Mouse (Mus musculus) midbrain, embryonic 13.5 days (tissue): ENCODE results near the gene Gm9844. TPM values are rescaled to one million over a fixed set of nuclear protein-coding genes. Genes with fewer than 3 reads are reported as not detected.

Source experiments
- ATAC-seq: fragments of 200-750 bp; cut with Nextera tagmentation; 2 replicates; pipeline ENCODE4 v1.8.0; 2017; ENCODE audit warnings: mild to moderate bottlenecking, moderate TSS enrichment, moderate library complexity
- H3K27ac ChIP-seq: fragments of 300-500 bp; sonication (generic); 2 replicates; pipeline ENCODE4 v1.5.1; 2015; ENCODE audit warnings: inconsistent platforms, mild to moderate bottlenecking, moderate library complexity
- H3K27me3 ChIP-seq: fragments of 300-500 bp; sonication (generic); 2 replicates; pipeline ENCODE4 v1.6.1; 2015; ENCODE audit warnings: mild to moderate bottlenecking, inconsistent platforms
- H3K36me3 ChIP-seq: fragments of 300-500 bp; sonication (generic); 2 replicates; pipeline ENCODE4 v1.6.1; 2015; ENCODE audit warnings: mild to moderate bottlenecking, inconsistent platforms
- H3K4me1 ChIP-seq: fragments of 300-500 bp; sonication (generic); replicated peaks from 2 replicates; pipeline ENCODE4 v1.6.1; 2015; ENCODE audit warnings: inconsistent platforms
- H3K4me2 ChIP-seq: fragments of 300-500 bp; sonication (generic); replicated peaks from 2 replicates; pipeline ENCODE4 v1.6.1; 2015; ENCODE audit warnings: moderate library complexity, mild to moderate bottlenecking, inconsistent platforms
- H3K4me3 ChIP-seq: fragments of 300-500 bp; sonication (generic); replicated peaks from 2 replicates; pipeline ENCODE4 v1.5.1; 2015; ENCODE audit warnings: mild to moderate bottlenecking, inconsistent platforms
- H3K9ac ChIP-seq: fragments of 300-500 bp; sonication (generic); replicated peaks from 2 replicates; pipeline ENCODE4 v1.6.1; 2015; ENCODE audit warnings: mild to moderate bottlenecking, inconsistent platforms
- H3K9me3 ChIP-seq: fragments of 300-500 bp; sonication (generic); 2 replicates; pipeline ENCODE4 v1.6.1; 2016; ENCODE audit warnings: mild to moderate bottlenecking, inconsistent platforms
- WGBS: fragments of 180-500 bp; shearing (Covaris S2); methylation state at CpG from one replicate; pipeline ENCODE4 v1.1.7; 2015; 5-methylcytosine and 5-hydroxymethylcytosine counted together
- polyA plus RNA-seq: library from polyadenylated mRNA; unstranded; fragments of >200 nt; fragmentation: Nextera tagmentation; extraction: Ambion mirVana; gene quantifications from 2 replicates; pipeline ENCODE4 v1.2.1, GENCODE M21; 2015

Gene Gm9844
- polyA plus RNA-seq, 1 experiment from 2014 or later = 28.4 TPM

DNA sequence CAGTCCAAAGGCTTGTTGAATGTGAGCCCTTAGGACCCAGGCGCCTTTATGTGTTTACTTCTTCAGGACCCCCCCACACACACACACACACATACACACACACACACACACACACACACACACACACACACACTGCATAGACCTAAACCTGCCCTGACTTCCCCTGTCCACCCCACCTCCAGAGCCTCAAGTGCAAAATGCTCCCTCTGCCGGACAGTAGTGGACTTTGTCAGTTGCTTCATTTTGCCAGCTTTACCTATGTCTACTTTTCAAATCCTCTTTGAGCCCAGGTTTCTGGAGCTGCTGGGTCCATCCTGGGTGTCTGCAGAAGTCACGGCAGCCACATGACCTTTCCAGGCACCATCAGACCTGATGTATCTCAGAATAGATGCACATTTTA lies 42.9 kb downstream of the Gm9844 start:
- H3K9ac ChIP-seq = peak overlapping the region; percentile 75
- ATAC-seq = peak; percentile 35
- peaks cover 15% of the 10 kb centered on the region for H3K36me3 ChIP-seq
- no peaks in the 10 kb centered on the region for H3K9me3 ChIP-seq
- peak overlapping the region; percentile 83 for H3K27ac ChIP-seq
- H3K4me1 ChIP-seq = peaks cover 42% of the 10 kb centered on the region
- peak overlapping the region; percentile 82 for H3K4me2 ChIP-seq
- no peaks in the 10 kb centered on the region for H3K27me3 ChIP-seq
- WGBS = 22% methylated on average over 3 of the region's 3 CpGs
- H3K4me3 ChIP-seq = peak overlapping the region; percentile 68

GRCm38 (mm10) chr7:24906551-24906950 lies 44.5 kb downstream of the Gm9844 start:
- peaks cover 22% of the 10 kb centered on the region for H3K36me3 ChIP-seq
- H3K4me3 ChIP-seq = no peak overlapping the region
- no peak for ATAC-seq
- H3K4me2 ChIP-seq = no peak overlapping the region
- no peak overlapping the region for H3K9ac ChIP-seq
- peaks cover 42% of the 10 kb centered on the region for H3K4me1 ChIP-seq
- 47% methylated on average over 6 of the region's 6 CpGs for WGBS
- H3K27me3 ChIP-seq = no peaks in the 10 kb centered on the region
- H3K27ac ChIP-seq = no peak overlapping the region
- no peaks in the 10 kb centered on the region for H3K9me3 ChIP-seq

DNA sequence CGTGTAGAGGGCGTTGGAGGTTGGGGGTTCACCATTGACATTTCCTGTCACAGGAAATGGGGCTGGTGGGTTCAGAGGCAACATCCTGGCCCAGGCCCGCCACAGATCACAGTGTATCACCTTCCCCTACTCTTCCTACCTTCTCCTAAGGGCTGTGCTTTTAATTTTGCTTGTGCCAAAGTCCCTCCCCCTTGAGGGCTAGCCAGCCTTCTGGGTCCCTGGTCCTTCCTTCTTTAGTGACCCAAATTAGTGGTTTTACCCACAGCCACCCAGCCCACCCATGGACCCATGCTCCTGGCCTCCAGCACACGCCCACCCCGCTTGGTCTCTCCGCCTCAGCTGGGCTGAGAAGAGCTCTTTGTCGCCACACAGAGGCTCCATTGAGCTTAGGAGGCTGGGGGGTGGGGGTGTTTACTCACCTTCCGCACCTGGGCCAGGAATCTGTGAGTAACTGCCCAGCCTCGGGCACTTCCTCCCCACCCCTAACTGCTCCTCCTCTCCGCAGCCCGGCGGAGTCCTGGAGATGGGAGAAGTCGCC lies 45.3 kb downstream of the Gm9844 start:
- H3K36me3 ChIP-seq = peaks cover 29% of the 10 kb centered on the region
- no peak overlapping the region for H3K4me2 ChIP-seq
- no peak overlapping the region for H3K4me3 ChIP-seq
- H3K4me1 ChIP-seq = peaks cover 42% of the 10 kb centered on the region
- no peak for ATAC-seq
- H3K27me3 ChIP-seq = no peaks in the 10 kb centered on the region
- WGBS = 41% methylated on average over 13 of the region's 13 CpGs
- no peaks in the 10 kb centered on the region for H3K9me3 ChIP-seq
- no peak overlapping the region for H3K27ac ChIP-seq
- no peak overlapping the region; the same call in 1 of the 2 replicates for H3K9ac ChIP-seq

Other genes with a start within 250 kb of the Gm9844 start
- gene Lypd3, start 225.7 kb upstream of the Gm9844 start, polyA plus RNA-seq = not detected in 2 replicates
- 0.15 TPM in 1 of 2 replicates, not detected in the other for gene Tex101, start 185.5 kb upstream of the Gm9844 start, polyA plus RNA-seq
- gene BC049730, start 153.0 kb upstream of the Gm9844 start, polyA plus RNA-seq = not detected in 2 replicates
- gene Gm4763, start 135.3 kb upstream of the Gm9844 start, polyA plus RNA-seq = not detected in 2 replicates
- gene Cd177, start 101.9 kb upstream of the Gm9844 start, polyA plus RNA-seq = 0.26 and 0.34 TPM in 2 replicates
- not detected in 2 replicates for gene Ceacam10, start 85.0 kb upstream of the Gm9844 start, polyA plus RNA-seq
- gene Lypd4, start 7.7 kb downstream of the Gm9844 start, polyA plus RNA-seq = not detected in 2 replicates
- not detected in 2 replicates for gene Dmrtc2, start 7.8 kb downstream of the Gm9844 start, polyA plus RNA-seq
- gene Rps19, start 22.2 kb downstream of the Gm9844 start, polyA plus RNA-seq = 1,308 and 1,443 TPM in 2 replicates
- gene Cd79a, start 35.2 kb downstream of the Gm9844 start, polyA plus RNA-seq = 0.35 and 0.40 TPM in 2 replicates
- gene Arhgef1, start 40.7 kb downstream of the Gm9844 start, polyA plus RNA-seq = 46.7 and 59.2 TPM in 2 replicates
- gene Gm4881, start 82.3 kb downstream of the Gm9844 start, polyA plus RNA-seq = 5.7 and 6.4 TPM in 2 replicates
- 171 and 176 TPM in 2 replicates for gene Rabac1, start 110.5 kb downstream of the Gm9844 start, polyA plus RNA-seq
- 189 and 195 TPM in 2 replicates for gene Atp1a3, start 143.7 kb downstream of the Gm9844 start, polyA plus RNA-seq
- 14.0 and 19.4 TPM in 2 replicates for gene Grik5, start 210.1 kb downstream of the Gm9844 start, polyA plus RNA-seq
- 36.1 and 36.4 TPM in 2 replicates for gene Zfp574, start 210.4 kb downstream of the Gm9844 start, polyA plus RNA-seq